Mouse (Mus musculus) NIH3T3 (cell line): ENCODE measurements around the gene Tbc1d30.

Experiments
- DNase-seq: peaks from one replicate; pipeline ENCODE4 v3.0.0-alpha.2; 2012; ENCODE audit warnings: low read depth

Gene Tbc1d30

GRCm38 (mm10) chr10:121313049-121313448 is 38.0 kb downstream of the Tbc1d30 start:
- DNase-seq, result no peak

DNA sequence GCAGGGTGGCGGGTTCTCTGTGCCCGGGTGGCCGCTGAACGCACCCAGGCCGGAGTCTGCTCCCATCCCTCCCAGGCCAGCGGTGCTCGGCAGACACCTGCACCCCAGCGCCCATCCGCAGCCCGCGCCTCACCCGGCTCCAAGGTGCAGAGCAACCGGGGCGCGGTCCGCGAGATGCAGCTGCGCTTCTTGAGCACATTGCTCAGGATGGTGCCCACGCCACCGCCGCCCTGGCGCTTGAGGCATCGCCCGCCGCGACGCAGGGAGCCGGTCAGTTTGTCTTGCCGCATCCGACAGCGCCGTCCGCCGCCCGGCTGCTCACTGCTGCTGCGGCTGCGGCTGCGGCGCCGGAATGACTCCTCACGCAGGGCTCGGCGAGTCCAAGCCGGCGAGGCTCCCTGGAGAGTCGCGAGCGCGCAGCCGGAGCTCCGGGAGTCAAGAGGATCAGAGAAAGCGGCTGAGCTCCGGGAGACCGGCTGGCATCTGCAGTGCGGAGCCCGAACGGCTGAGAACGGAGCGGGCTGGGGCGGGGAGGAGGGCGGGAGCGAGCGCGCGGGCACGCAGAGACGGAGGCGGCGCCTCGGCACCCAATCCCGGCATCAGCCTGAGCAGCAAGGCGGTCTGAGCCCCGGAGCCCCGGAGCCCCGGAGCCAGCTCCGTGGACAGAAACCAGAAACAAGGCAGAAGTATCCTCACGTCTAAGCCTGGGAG is 40.4 kb downstream of the Tbc1d30 start:
- DNase-seq, result no peak

- DNase-seq, result no peak
Measured at GRCm38 (mm10) chr10:121309801-121310510, 41.1 kb downstream of the Tbc1d30 start.

GRCm38 (mm10) chr10:121309123-121309655 is 41.9 kb downstream of the Tbc1d30 start:
- peak; percentile 57 for DNase-seq

DNA sequence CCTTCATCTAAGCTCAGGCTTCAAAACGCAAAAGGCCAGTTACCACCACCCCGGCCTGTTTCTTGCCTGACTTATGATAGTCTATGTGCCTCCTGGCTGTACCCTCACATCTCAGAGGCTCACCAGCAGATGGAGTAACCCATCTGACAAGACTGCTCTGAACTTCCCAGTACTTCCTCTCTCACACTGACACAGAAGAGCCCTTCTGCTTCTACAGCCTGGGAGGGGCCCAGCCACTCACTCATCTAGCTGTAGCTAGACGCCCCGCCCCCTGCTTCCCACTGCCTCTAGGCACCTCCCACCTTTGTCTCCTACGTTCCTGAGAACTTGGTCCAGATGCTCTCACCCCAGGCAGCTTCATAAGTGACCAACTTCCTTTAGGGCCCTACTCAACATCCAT is 45.6 kb downstream of the Tbc1d30 start:
- DNase-seq, result no peak

GRCm38 (mm10) chr10:121303559-121303958 is 47.5 kb downstream of the Tbc1d30 start:
- DNase-seq, result no peak

DNA sequence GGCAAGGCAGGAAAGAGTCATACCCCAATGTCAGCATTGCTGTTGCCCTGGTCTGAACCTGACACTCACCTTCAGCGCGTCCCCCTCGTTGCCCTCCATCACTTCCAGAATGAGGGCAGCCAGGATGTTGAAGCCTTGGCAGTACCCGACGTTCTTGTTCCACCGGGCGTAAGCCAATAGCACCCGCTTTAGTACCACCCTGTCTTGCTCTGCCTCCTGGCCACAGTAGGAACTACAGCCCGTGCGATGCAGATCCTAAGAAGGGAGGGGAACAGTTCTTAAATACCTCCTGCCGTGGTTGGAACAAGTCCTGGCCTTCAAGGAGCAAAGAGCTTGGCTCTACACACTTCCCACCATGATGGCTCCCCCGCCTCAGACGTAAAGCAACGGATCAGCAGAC is 49.2 kb downstream of the Tbc1d30 start:
- no peak for DNase-seq

GRCm38 (mm10) chr10:121300659-121301058 is 50.4 kb downstream of the Tbc1d30 start:
- no peak for DNase-seq

DNA sequence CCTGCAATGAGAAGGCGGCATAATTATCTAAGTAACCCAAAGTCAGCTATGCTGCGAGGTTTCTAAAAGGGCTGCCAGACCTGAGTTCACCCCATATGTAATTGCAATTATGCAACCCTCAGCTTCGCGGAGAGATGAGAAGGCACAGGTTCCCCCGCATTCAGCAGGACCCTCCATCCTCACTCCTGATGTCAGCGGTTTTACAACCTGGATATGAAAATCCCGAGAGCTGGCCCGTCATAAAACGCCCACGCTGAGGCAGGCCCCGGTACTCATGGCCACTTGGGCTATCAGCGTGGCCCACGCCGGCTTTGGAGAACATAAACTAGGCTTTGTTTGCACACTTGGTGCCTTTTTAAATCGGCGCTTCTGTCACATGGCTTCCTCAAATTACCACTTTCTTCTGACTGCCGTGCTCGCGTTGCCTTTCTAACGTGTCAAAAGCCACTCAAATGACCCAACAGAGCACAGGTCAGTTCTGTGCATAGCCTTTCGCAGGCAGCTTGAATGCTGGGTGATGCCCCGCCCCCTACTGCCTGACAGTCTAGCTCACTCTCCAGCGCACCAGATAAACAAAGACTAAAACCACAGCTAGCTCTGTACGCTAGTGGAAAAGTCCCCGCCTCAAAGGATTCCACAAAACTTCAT is 53.9 kb downstream of the Tbc1d30 start:
- DNase-seq, result peak; percentile 53

DNA sequence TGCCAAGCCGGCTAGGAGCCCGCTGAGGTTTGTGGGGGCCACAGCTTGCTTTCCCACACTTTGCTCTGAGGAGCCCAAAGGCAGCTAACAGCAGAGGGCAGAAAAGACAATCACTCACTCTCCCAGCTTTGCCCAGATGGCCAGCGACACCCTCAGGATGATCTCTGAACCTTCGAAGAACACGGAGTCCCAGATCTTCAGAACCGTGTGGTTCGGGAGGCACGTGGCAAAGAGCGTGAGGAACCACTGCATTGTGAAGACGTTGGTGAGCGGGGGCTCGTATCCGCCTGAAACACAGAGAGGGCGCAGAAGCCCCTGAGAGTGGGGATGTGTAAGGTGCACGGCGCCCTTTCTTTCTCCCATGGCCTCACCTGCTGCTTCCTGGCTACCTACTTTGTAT is 56.6 kb downstream of the Tbc1d30 start:
- DNase-seq, result no peak

DNA sequence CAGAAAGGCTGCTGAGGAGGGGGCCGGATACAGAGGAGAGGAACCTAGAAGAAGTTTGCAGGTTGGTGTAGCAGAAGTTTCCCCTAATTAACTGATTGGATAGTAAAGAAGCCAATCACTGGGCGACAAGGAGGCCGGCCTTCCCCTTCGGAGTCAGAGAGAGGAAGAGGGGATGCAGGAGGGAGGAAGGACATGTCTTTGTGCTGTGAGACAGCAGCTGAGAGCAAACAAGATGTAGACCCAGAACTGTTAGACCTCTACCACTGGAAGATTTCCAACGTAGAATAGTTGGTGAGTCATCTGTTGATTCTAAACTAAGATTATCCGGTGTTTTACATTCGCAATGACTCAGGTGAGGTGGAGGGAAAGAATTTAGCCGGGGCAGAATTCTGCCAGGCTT is 57.2 kb downstream of the Tbc1d30 start:
- peak; percentile 46 for DNase-seq

DNA sequence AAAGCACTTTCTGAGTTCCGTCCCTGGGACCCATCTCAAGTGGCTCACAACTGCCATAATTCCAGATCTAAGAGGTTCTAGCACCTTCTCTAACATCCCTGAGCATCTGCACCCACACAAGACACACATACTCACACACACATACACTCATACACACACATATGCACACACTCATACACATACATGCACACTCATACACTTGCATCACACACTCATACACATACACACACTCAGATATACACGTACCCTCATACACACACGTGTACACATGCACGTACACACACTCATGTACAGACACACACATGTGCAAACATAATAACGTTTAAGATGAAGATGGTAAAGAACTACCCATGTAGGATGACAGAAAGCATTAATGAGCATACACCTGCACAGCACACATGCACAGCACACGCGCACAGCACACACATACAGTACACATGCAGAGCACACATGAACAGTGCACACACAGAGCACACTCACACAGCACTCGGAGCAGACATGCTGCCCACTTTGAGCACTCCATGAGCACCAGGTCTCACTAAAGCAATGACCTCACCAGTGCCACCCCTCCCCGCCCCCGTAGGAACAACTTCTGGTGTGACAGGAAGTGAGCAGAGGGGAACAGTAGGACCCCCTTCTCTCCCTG is 59.7 kb downstream of the Tbc1d30 start:
- DNase-seq, result no peak

GRCm38 (mm10) chr10:121290682-121291078 is 60.4 kb downstream of the Tbc1d30 start:
- DNase-seq, result no peak

DNA sequence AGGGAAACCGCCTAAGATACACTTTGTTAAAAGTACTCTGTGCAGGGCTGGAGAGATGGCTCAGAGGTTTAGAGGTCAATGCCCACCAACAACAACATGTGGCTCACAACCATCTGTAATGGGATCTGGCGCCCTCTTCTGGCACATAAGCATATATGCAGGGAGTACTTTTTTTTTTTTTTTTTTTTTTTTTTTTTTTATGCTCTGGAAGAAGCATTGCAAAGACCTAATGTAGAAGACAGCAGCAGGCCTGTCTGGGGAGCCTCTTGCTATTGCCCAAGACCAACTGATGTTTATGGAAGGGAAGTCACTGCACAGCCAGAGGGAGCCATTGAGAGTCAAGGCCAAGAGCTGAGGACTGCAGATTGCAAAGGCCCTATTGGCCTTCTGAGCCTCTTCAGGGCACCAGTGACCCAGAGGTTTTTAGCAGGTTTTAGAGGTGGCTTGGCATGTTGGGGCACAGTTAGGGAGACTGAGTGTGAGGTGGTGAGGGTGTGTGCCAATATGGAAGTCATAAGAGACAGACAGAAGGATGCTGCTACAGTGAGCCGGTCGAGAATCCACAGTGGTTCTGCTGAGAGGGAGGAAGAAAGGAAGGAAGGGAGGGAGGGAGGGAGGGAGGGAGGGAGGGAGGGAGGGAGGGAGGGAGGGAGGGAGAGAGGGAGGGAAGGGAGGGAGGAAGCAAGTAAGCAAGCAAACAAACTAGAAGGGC is 61.0 kb downstream of the Tbc1d30 start:
- DNase-seq, result peak; percentile 34

DNA sequence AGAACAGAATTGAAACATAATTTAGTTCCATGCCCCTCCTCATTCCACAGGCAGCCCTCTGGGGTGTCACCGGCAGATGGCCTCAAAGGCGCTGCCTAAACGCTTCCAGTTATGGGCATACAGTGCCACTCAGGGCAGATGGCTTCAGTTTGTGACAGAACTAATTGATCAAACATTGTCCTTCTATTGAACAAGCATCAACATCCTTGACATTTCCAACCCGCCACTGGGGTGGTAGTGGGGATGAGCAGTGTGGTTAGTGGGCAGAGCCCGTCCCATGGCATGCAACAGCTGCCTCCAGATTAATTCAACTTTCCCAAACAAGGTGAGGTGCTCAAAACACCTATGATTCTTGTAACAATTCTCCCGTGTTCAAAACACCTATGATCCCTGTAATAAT is 68.2 kb downstream of the Tbc1d30 start:
- DNase-seq, result no peak

DNA sequence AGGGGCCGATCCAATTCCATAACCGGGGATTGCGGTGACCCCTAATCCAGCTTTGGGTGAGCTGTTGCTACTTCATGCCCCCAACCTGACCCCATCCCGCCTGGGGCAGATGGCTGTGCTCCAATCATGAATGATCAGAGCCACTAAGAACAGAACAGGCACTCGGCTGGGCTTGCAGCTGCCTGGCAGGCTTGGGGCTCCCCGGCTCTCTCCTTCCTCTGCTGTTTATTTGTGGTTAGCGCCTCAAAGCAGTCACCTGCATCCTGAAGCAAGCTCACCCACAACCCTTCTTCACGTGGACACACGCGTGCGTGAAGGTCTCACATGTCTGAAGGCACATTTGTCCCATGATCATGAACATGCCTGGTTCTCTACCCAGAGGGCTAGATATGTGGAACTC is 68.6 kb downstream of the Tbc1d30 start:
- no peak for DNase-seq

DNA sequence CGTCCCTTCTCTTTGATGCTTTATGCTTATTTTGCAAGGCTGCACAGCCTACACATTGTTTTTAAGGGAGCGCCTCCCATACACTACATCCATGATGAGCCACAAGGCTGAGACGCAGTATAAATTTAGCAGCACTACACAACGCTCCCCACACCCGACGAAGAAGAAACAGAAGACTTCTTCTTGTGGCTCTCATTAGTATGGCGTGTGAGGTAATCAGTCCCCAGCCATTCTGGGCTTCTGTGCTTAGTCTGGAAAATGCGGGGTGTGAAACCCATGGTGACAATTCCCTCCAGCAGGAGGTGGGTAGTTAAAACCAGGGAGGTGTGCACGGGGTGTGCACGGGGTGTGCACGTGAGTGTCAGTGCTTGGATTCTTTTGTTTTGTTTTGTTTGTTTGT is 70.1 kb downstream of the Tbc1d30 start:
- DNase-seq, result no peak

DNA sequence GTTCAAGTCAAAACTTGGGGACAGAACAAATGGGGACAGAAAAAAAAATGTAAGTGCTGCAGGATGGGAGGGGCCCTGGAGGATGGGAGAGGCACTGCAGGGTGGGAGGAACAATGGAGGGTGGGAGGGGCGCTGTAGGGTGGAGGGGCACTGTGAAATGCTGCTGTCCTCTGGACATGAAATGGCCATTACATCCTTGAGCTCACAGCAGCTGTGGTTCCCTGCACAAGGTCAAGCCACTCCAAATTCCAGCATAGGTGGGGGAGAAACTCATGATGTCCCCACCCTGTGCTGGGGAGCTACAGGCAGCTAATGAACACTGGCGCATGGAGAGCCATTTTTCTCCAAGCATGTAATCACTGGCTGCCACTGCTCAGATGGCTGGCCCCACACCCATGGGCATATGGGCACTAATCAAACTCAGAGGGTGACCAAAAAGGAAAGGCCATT is 74.0 kb downstream of the Tbc1d30 start:
- DNase-seq, result no peak

DNA sequence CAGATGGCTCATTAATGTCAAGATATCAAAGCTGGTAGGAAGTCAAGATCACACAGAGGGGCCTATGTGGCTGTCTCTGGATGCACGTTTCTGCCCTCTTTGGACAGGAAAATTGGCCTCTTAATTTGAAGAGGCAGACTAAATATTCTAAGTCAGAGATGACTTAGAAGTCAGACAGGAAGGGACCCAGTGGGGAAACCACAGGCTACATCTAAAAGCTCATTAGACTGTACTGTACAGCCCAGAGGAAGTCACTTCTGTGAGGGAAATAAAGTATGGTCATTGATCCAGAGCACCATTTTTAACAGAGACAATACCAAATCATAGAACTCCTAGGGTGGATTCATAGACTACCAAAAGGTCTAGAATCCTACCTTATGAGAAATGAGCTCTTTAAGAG is 76.1 kb downstream of the Tbc1d30 start:
- DNase-seq, result no peak

- DNase-seq, result peak; percentile 30
Measured at GRCm38 (mm10) chr10:121271002-121271401, 80.1 kb downstream of the Tbc1d30 start.

GRCm38 (mm10) chr10:121268771-121269170 is 82.3 kb downstream of the Tbc1d30 start:
- no peak for DNase-seq

GRCm38 (mm10) chr10:121264204-121264575 is 86.9 kb downstream of the Tbc1d30 start:
- DNase-seq, result no peak
